Mouse (Mus musculus) stomach, embryonic 14.5 days (tissue): Measurements from ENCODE around the gene St6galnac3. TPM values are rescaled to one million over a fixed set of nuclear protein-coding genes. Genes with fewer than 3 reads are reported as not detected.

Experiments used
- ATAC-seq: fragments of 200-750 bp; cut with Nextera tagmentation; 2 replicates; pipeline ENCODE4 v1.8.0; 2017; ENCODE audit warnings: low read depth, moderate TSS enrichment; ENCODE audit not compliant: insufficient number of reproducible peaks, insufficient read depth, low FRiP score
- H3K27ac ChIP-seq: fragments of 300-500 bp; sonication (generic); 2 replicates; pipeline ENCODE4 v1.5.1; 2014; ENCODE audit warnings: mild to moderate bottlenecking, low read length, moderate library complexity, mixed read lengths
- H3K27me3 ChIP-seq: fragments of 300-500 bp; sonication (generic); 2 replicates; pipeline ENCODE4 v1.6.1; 2014; ENCODE audit warnings: low read length, control low read depth, mixed read lengths; ENCODE audit not compliant: control insufficient read depth, insufficient read depth
- H3K36me3 ChIP-seq: fragments of 300-500 bp; sonication (generic); 2 replicates; pipeline ENCODE4 v1.6.1; 2014; ENCODE audit warnings: mild to moderate bottlenecking, control low read depth, low read length, moderate library complexity, mixed read lengths; ENCODE audit not compliant: control insufficient read depth, insufficient read depth
- H3K4me1 ChIP-seq: fragments of 300-500 bp; sonication (generic); 2 replicates; pipeline ENCODE4 v1.6.1; 2014; ENCODE audit warnings: low read length, control low read depth, mixed read lengths; ENCODE audit not compliant: control insufficient read depth, insufficient read depth
- H3K4me2 ChIP-seq: fragments of 300-500 bp; sonication (generic); replicated peaks from 2 replicates; pipeline ENCODE4 v1.6.1; 2014; ENCODE audit warnings: low read depth, low read length, control low read depth
- H3K4me3 ChIP-seq: fragments of 300-500 bp; sonication (generic); 2 replicates; pipeline ENCODE4 v1.5.1; 2014; ENCODE audit warnings: low read depth, low read length, control low read depth
- H3K9ac ChIP-seq: fragments of 300-500 bp; sonication (generic); replicated peaks from 2 replicates; pipeline ENCODE4 v1.6.1; 2014; ENCODE audit warnings: low read depth, mild to moderate bottlenecking, control low read depth, low read length, moderate library complexity, mixed read lengths
- H3K9me3 ChIP-seq: fragments of 300-500 bp; sonication (generic); 2 replicates; pipeline ENCODE4 v1.6.1; 2016; ENCODE audit warnings: low read depth, low read length, control low read depth; ENCODE audit not compliant: control insufficient read depth
- WGBS: fragments of 180-500 bp; shearing (Covaris S2); extraction: QIAGEN DNeasy Blood & Tissue Kit; methylation state at CpG from one replicate; pipeline ENCODE4 v1.1.7; 2014; 5-methylcytosine and 5-hydroxymethylcytosine counted together
- polyA plus RNA-seq: library from polyadenylated mRNA; unstranded; fragments of >200 nt; fragmentation: Nextera tagmentation; extraction: Ambion mirVana; gene quantifications from 2 replicates; pipeline ENCODE4 v1.2.1, GENCODE M21; 2014

The St6galnac3 gene
- polyA plus RNA-seq, 1 experiment from 2014 or later, result 51.6 TPM

GRCm38 (mm10) chr3:153250598-153251257, 474.2 kb downstream of the St6galnac3 start:
- H3K36me3 ChIP-seq, result no peaks in the 10 kb centered on the region
- no peak overlapping the region for H3K9ac ChIP-seq
- 43% methylated on average over 9 of the region's 9 CpGs for WGBS
- H3K4me2 ChIP-seq, result no peak overlapping the region
- H3K9me3 ChIP-seq, result no peaks in the 10 kb centered on the region
- H3K27ac ChIP-seq, result no peak overlapping the region
- no peak overlapping the region for H3K4me3 ChIP-seq
- no peaks in the 10 kb centered on the region for H3K27me3 ChIP-seq
- no peaks in the 10 kb centered on the region for H3K4me1 ChIP-seq
- 0 out of 2 replicates have a peak, but pooled peaks have one; percentile 57 for ATAC-seq

DNA sequence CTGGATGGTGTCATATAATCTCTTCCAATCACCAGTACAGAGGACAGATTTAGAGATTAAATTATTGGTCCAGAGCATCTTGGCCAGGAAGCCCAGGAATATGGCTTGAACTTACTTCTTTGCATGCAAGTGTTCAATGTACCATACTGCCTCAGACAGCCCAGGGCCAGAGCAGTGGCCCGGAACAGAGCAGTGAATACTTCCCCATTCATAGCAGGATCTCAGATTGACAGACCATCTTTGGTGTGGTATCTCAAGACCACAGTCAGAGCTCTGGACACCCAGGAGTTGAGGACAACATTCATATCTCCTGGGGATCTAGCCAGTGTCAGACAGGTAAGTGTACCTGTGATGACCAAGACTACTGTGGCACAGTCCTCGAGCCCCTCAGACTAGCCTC, 476.1 kb downstream of the St6galnac3 start:
- no peaks in the 10 kb centered on the region for H3K27me3 ChIP-seq
- ATAC-seq, result no peak
- WGBS, result 88% methylated on average over 2 of the region's 2 CpGs

DNA sequence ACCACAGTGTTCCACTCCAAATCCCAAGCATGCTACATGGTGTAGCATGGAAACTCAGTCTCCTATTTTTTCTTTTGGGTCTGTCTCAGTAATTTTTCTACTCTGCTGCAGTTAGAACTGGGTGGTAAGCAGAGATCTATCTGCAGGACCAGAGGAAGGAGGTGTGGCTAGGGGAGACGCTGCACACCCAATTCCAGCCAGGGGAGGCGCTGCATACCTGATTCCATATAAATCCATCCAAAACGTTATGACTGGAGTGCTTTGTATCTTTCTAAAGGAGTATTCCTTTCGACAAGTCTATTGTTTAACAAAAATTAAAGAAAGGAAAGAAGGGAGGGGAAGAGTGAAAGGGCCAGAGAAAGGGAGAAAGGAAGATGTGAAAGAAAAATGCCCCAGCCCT, 476.9 kb downstream of the St6galnac3 start:
- Histone ChIP-seq H3K4me3 (no peak overlapping the region), H3K27ac (no peak overlapping the region), H3K4me1 (no peaks in the 10 kb centered on the region), H3K9me3 (no peaks in the 10 kb centered on the region), H3K9ac (no peak overlapping the region), H3K36me3 (no peaks in the 10 kb centered on the region), H3K27me3 (no peaks in the 10 kb centered on the region), H3K4me2 (no peak overlapping the region)
- ATAC-seq, result no peak
- 38% methylated on average over 4 of the region's 4 CpGs for WGBS

More for the DNA sequence above, 476.1 kb downstream of the St6galnac3 start:
- Histone ChIP-seq H3K4me3 (no peak overlapping the region), H3K36me3 (no peaks in the 10 kb centered on the region), H3K4me2 (no peak overlapping the region), H3K9me3 (no peaks in the 10 kb centered on the region), H3K9ac (no peak overlapping the region), H3K4me1 (no peaks in the 10 kb centered on the region), H3K27ac (no peak overlapping the region)

- Histone ChIP-seq H3K4me2 (no peak overlapping the region), H3K27ac (no peak overlapping the region), H3K4me1 (0 out of 2 replicates have a peak, but pooled peaks cover 5% of the 10 kb centered on the region), H3K36me3 (no peaks in the 10 kb centered on the region), H3K4me3 (no peak overlapping the region), H3K9me3 (no peaks in the 10 kb centered on the region), H3K27me3 (no peaks in the 10 kb centered on the region), H3K9ac (no peak overlapping the region)
- no peak for ATAC-seq
- 51% methylated on average over 5 of the region's 5 CpGs for WGBS
These were observed 482.4 kb downstream of the St6galnac3 start for GRCm38 (mm10) chr3:153242524-153242923.

DNA sequence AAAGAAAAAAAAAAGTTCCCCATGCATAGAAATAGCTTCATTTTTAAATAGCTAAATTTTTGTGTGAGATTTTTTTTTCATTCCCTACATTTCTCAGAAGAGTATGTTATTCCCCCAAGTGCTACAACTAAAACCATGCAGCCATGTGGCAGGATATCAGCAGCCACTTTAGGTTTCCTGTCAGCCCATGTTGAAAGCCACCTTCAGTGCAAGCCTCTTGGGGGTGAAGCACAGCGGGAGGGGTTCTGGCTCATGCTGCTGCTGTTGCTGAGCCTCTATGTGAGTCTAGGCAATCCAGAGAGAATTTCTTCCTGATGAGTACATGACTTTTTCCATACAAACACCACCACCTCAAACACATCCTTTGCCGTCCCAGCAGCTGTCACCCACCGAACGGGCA, 483.8 kb downstream of the St6galnac3 start:
- no peak for ATAC-seq
- Histone ChIP-seq H3K4me2 (no peak overlapping the region), H3K27ac (no peak overlapping the region), H3K9ac (no peak overlapping the region), H3K9me3 (no peaks in the 10 kb centered on the region), H3K4me3 (no peak overlapping the region), H3K27me3 (no peaks in the 10 kb centered on the region), H3K36me3 (no peaks in the 10 kb centered on the region), H3K4me1 (0 out of 2 replicates have a peak, but pooled peaks cover 5% of the 10 kb centered on the region)
- 77% methylated on average over 4 of the region's 4 CpGs for WGBS

DNA sequence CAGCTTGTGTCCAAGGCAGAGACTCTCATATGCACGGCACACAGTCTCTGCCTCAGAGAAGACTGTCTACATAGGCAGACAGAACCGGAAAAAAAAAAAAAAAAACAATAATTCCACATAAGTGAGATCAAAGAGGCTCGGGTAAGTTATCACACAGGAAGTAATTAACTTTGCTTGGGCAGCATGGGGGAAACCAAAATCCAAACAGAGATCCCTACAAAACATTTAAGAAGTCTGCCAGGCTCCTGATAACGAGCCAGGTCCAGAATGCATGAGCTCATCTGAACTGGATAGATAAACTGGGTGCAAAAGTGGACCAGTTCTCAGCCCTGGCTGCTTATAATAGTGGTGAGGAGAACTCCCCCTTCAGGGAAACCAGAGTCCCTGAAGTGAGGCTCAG, 484.6 kb downstream of the St6galnac3 start:
- ATAC-seq, result no peak
- 41% methylated on average over 4 of the region's 4 CpGs for WGBS
- H3K27me3 ChIP-seq, result no peaks in the 10 kb centered on the region
- no peaks in the 10 kb centered on the region for H3K36me3 ChIP-seq
- no peak overlapping the region for H3K27ac ChIP-seq
- H3K9me3 ChIP-seq, result no peaks in the 10 kb centered on the region
- H3K4me1 ChIP-seq, result 0 out of 2 replicates have a peak, but pooled peaks cover 5% of the 10 kb centered on the region
- H3K4me2 ChIP-seq, result no peak overlapping the region
- no peak overlapping the region for H3K9ac ChIP-seq
- no peak overlapping the region for H3K4me3 ChIP-seq

- Histone ChIP-seq H3K27ac (no peak overlapping the region), H3K9me3 (no peaks in the 10 kb centered on the region), H3K27me3 (no peaks in the 10 kb centered on the region), H3K4me3 (no peak overlapping the region), H3K4me1 (0 out of 2 replicates have a peak, but pooled peaks cover 5% of the 10 kb centered on the region), H3K4me2 (no peak overlapping the region), H3K9ac (no peak overlapping the region), H3K36me3 (no peaks in the 10 kb centered on the region)
- 93% methylated on average over 10 of the region's 10 CpGs for WGBS
- ATAC-seq, result no peak
These were observed 486.6 kb downstream of the St6galnac3 start for GRCm38 (mm10) chr3:153238381-153238780.

- H3K27me3 ChIP-seq, result no peaks in the 10 kb centered on the region
- no peak overlapping the region for H3K9ac ChIP-seq
- H3K4me1 ChIP-seq, result 0 out of 2 replicates have a peak, but pooled peaks cover 2% of the 10 kb centered on the region
- no peak for ATAC-seq
- no peak overlapping the region for H3K27ac ChIP-seq
- 90% methylated on average over 9 of the region's 9 CpGs for WGBS
- H3K9me3 ChIP-seq, result no peaks in the 10 kb centered on the region
- no peaks in the 10 kb centered on the region for H3K36me3 ChIP-seq
- H3K4me2 ChIP-seq, result no peak overlapping the region
- H3K4me3 ChIP-seq, result no peak overlapping the region
These were observed 488.7 kb downstream of the St6galnac3 start for GRCm38 (mm10) chr3:153236262-153236661.
